Mouse (Mus musculus): ENCODE measurements around the gene Prodh2.

The Prodh2 gene

DNA sequence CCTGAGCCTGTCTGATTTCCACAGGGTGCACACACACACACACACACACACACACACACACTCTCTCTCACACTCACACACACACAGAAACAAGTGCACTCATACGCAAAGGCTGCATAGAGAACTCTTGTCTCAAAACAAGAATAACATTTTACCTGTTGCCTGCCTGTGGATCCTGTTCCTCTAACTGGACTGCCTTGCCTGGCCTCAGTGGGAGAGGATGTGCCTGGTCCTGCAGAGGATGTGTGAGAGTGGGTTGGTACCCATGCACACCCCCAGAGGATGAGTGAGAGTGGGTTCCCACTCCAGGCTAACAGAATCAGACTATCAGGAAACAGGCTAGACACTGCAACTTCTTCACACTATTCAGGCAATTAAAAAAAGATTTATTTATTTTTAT lies 57.2 kb downstream of the Prodh2 start:
- DNase-seq (ENCODE audit: low spot score): no peak

- peak; percentile 81 for DNase-seq (ENCODE audit: low spot score)
These were observed 58.2 kb downstream of the Prodh2 start for GRCm38 (mm10) chr7:30551445-30552101.

GRCm38 (mm10) chr7:30552102-30553020 lies 58.9 kb downstream of the Prodh2 start, which contains the start of the genes Hspb6 and Proser3:
TSS of gene Hspb6 (plus strand) at chr7:30552178.
TSS of gene Proser3 (minus strand) at chr7:30552299.
- DNase-seq (ENCODE audit: low spot score): peak; percentile 97

- no peak for DNase-seq (ENCODE audit: low spot score)
These were observed 59.7 kb downstream of the Prodh2 start for GRCm38 (mm10) chr7:30553021-30553589.

GRCm38 (mm10) chr7:30553810-30554584 lies 60.6 kb downstream of the Prodh2 start:
- DNase-seq (ENCODE audit: low spot score): no peak

GRCm38 (mm10) chr7:30556894-30557536 lies 63.6 kb downstream of the Prodh2 start:
- no peak for DNase-seq (ENCODE audit: low spot score)

- DNase-seq (ENCODE audit: low spot score): no peak
These were observed 64.6 kb downstream of the Prodh2 start for GRCm38 (mm10) chr7:30557901-30558514.

DNA sequence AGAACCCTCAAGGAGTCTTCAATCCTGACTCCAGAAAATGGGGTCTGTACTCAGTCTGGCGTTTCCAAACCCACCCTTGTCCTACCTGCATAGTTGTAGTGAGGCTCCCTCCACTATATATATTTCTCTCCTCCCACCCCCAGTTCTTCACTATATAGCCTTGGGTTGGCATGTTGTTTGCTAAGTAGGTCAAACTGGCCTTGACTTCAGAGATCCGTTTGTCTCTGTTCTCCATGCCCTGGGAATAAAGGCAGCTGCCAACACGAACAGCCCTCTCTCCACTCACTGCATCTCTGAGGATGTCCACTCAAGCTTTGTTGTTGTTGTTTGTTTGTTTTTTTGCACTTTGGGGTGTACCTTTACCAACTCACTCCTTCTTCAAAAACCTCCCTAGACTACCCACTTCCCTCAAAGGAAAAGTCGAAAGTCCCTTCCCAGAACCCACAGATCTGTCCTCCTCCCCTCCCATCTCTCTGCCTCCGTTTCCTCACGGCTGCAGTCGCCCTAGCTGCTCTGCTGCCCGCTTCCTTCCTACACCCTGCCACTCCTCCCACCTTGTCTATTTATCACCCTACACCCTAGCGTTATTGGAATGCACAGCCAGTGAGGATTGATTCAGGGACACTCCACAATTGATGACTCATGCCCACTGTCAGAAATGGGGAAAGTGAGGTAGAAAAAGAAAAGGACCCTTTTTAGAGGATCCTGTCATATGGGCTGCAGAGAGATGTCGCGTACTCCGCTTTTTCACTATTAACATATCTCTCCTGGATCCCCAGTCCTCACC lies 65.4 kb downstream of the Prodh2 start:
- no peak for DNase-seq (ENCODE audit: low spot score)

DNA sequence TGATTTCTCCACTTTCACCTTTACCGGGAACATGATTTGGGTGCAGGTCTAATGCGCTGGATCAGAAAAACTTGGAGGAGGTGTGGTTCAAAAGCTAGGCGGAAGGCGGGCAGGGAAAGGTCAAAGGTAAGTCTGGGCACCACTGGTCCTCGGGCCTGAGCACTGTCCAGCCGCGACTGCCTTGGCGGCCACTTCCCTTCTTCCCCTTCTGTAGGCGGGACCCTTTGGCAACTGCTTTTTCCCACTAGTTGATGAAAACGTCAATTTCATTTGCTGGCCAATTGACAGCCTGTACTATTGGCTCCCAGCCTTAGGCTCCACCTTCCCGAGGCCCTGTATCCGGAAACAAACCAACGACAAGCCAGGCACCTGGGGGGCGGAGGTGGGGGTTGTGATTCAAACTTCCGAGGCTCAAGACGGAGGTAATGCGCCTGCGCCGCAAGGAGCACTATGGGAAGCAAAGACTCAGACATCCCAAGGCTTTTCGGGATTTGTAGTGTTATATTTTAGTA lies 66.1 kb downstream of the Prodh2 start, which contains the start of gene Lin37:
Gene Lin37, minus strand, starts transcription at position 396 of the 512 bp plus-strand sequence.
- DNase-seq (ENCODE audit: low spot score): peak; percentile 97

GRCm38 (mm10) chr7:30560296-30560695 lies 66.9 kb downstream of the Prodh2 start:
- no peak for DNase-seq (ENCODE audit: low spot score)

- peak; percentile 26 for DNase-seq (ENCODE audit: low spot score)
These were observed 69.2 kb downstream of the Prodh2 start for GRCm38 (mm10) chr7:30562526-30563116.
